Mouse (Mus musculus) embryonic stem cell, embryonic (primary cell): ENCODE measurements at regions not wholly inside any gene's neighbourhood (a gene's known extent, or its start where the extent isn't known, plus 50 kb on each side); places are given as distances from the start of the nearest gene placed in this dataset.

Experiments
- CTCF ChIA-PET, 4 experiments: fragments of 300-600 bp in 2 of 4; fragments of 350-600 bp in 2 of 4; sonication (Branson Sonifier 250); formaldehyde crosslinking; loops; one replicate each; lab custom pipeline; 2022; ENCODE audit warnings: inconsistent platforms in 2 of 4; lab: Charles Lee
- POLR2A ChIA-PET, 4 experiments: fragments of 300-600 bp in 2 of 4; fragments of 350-600 bp in 2 of 4; sonication (Branson Sonifier 250); formaldehyde crosslinking; loops; one replicate each; lab custom pipeline; 2022; ENCODE audit warnings: antibody characterized with exemption in 4 of 4, inconsistent platforms in 1 of 4; lab: Charles Lee

DNA sequence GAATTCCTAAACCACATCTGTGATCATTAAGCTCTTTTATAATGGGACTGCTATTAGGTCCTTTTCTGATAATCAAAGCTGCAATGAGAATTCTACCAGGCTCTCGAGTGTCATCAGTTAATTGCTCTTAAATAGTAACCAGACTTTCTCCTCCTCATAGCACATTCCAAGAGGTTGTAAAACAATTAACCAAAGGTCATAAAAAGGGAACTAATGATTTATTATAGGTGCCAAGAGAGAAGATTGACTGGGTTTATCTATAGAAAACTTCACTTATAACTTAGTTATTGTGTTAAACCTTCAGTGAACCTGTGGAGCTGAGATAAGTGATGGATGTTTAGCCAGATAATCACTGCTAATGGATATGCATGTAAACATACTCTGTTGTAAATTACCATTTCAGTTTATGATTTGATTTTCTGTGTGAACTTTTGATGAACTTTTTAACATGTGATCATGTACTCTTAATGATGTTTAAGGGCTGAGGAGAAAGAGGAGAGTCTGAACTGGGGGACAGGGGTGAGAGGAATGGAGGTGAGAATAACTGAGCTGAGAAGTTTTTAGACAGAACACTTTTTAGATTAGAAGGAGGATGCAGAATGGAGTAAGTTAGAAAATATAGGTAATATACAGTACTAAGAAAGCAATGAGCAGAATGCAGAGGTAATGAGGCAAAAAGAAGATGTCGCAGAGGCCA, 228.4 kb upstream of the Cox7c start:
- ChIA-PET CTCF (no interaction called here), POLR2A (no interaction called here)

DNA sequence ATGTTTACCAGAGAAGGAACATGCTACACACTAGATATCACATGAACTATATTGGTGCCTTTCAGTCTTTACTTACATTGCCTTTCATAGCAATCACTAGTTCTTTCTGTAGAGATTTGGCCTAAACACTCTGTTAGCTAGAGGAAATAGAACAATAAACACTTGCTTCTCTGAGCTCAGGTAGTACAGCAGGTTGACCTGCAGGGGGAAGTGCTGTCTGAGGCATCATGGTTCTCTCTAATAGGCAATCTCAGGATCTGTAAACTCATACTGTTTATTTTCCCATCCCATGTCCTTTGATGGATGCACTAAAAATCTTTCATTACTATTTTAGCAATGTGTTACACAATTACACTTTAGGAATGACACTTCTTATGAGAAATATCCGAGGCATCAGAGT, 191.3 kb upstream of the Cox7c start:
- ChIA-PET CTCF (interaction anchor here in 1 of 4 experiments (0.7 kb wide), 1 partner anchor 179 kb away, joined by 4 read pairs; no protein-coding TSS in a partner anchor), POLR2A (no interaction called here)

DNA sequence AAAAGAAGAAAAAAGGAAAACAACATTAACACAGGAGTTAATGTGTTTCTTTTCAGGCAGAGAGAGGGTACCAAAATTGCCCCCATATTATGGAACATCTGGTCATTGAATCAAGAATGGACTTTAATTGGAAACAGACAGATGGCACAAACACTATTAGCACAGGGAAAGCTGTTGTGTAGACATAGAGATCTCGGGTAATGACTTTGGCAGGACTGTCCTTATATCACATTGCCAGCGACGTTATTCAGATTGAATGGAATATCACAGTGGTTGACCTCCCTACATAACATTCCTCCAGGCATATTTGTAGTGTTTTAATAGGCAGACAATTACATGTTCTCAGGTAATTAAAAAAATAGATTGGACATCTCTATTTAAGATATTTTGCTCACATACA, 158.9 kb upstream of the Cox7c start:
- POLR2A ChIA-PET = no interaction called here
- CTCF ChIA-PET = no interaction called here

DNA sequence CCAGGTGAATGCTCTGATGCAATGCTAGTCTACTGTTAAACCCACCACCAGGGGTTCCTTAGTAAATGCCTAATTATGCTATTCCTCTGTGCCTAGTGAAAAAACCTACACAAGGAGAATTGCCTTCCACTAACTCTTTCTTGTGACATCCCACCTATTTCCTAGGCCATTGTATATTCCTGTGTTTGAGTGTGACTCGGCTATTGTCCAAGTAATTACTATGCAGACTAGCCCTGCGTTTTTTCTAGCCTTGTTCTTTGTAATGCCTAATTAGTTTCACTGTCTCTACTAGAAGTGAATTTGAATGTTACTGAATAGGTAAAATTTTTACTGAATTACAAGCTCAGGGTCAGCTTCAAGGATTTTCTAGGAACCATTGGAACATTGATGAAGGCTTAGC, 133.8 kb upstream of the Cox7c start:
- ChIA-PET POLR2A (interaction anchor here in 1 of 4 experiments (0.9 to 1.6 kb wide), 3 partner anchors 83 to 135 kb away, joined by 3 to 4 read pairs (median 3); partner anchors contain the start of gene Cox7c), CTCF (no interaction called here)

DNA sequence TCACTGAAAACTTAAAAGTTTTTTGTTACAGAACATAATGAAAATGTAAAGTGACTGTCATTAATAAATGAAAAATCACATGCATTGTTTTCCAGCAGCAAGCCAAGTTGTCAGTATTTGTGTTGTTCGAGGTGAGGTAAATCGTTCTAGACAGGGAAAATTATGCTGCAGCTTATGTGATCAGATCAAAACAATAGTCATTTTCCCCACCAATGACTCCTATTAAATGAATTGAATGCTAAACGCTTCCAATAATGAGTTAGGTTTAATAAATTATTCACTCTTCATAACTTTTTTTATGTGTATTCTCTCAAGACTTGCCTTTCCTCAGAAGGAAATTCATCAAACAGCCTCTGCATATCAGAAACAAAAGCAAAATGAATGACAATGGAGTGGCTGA, 100.6 kb upstream of the Cox7c start:
- POLR2A ChIA-PET = no interaction called here
- CTCF ChIA-PET = no interaction called here

DNA sequence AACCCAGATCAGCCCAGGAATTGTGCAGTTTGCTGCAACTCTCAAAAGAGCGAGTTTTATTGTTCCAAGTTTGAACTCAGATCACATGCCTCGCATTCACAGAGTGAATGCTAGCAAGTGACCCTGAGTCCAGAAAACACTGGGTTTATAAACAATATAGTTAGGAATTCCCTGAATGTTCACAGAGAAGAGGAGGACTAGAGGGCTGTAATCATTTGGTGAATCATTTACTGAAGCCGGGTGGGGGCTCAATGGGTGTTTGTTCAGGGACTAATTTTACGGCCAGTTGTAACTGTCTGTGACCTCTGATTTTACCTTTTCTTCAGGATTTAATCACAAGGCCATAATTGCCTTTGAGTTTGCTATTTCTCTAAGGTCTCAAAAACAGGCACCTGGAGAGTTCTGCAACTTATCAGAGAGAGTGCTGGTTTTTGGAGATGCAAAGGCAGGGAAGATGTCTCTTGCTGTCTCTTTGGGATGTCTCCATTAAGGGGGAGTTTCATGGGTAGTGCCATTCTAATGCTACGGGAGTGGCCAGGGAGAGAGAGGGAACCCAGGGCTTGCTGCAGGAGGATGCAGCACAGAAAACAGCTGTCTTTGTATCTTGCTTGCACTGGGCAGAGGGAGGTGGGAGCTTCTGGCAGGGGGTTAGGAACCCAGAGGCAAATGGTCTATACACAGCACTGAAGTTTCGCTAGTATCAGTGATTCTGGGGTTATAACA, 64.8 kb upstream of the Cox7c start:
- POLR2A ChIA-PET = interaction anchor here in 1 of 4 experiments (0.6 to 1.3 kb wide), 2 partner anchors 13 to 159 kb away, joined by 3 to 4 read pairs; no protein-coding TSS in a partner anchor
- CTCF ChIA-PET = no interaction called here

DNA sequence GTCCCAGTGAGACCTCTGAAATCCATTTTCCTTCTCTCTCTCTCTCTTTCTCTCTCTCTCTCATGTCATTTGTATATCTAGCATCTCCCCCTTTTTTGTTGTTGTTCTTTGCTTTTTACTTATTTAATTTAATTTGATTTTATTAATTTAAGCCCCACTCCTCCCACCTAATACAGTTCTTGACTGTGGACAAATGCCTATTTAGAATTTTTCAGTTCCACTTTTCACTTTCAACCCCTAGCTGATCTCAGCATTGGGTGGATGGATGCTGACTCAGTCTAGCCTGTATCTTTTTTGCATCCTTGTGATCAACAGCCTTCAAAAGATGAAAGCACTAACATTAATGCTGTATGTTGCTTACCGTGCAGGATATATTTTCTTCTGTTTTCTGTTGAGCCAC, 55.5 kb upstream of the Cox7c start:
- ChIA-PET CTCF (no interaction called here), POLR2A (interaction anchor here in 1 of 4 experiments (1.6 kb wide), 1 partner anchor 56 kb away, joined by 3 read pairs; no protein-coding TSS in a partner anchor)

DNA sequence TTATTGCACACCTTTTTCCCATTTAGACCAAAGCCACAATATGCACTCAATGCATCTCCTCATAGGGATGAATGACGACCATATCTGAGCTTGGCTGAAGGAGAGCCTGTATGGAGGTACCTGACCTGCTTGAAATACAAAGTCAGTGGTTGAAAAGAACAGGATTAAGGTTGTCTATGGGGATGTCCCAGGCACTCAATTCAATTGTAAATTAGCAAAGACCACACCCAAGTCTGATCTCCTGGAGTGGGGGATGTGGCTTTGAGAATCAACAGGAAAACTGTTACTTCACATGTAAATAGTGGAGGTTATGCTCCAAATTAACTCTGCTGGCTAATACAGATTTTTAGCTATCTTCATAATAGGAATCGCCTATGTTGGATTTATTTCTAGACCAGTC, 51.1 kb upstream of the Cox7c start:
- ChIA-PET POLR2A (interaction anchor here (0.6 to 2.2 kb wide), 16 partner anchors 10 to 289 kb away, joined by 3 to 16 read pairs (median 4); partner anchors contain the start of gene Cox7c (in 2 of the 4)), CTCF (no interaction called here)

DNA sequence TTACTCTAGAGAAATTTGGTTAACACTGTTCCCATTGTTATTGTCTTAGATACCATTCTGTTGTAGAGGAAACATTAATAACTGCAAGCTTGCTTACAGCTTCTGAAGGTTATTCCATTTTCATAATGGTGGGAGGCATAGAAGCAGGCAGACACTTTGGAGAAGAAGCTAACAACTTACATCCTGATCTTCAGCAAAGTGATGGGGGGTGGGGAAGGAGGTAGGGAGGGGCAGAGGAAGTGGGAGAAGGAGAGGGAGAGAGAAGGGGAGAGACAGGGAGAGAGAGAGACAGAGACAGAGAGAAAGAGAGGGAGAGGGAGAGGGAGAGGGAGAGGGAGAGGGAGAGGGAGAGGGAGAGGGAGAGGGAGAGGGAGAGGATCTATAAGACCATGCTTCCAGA, 50.6 kb upstream of the Cox7c start:
- POLR2A ChIA-PET = interaction anchor here in 3 of 4 experiments (0.6 to 2.2 kb wide), 12 partner anchors 9 to 83 kb away, joined by 3 to 16 read pairs (median 4); partner anchors contain the start of gene Cox7c (in 2 of the 3)

More for the DNA sequence above, 50.6 kb upstream of the Cox7c start:
- CTCF ChIA-PET = interaction anchor here in 1 of 4 experiments (0.5 kb wide), 1 partner anchor 123 kb away, joined by 12 read pairs; no protein-coding TSS in a partner anchor
